Mouse (Mus musculus) testis, adult 2 months (tissue): ENCODE measurements around the gene Rps26.

Source experiments
- CTCF ChIP-seq: fragments of 200-500 bp; IDR thresholded peaks from 2 replicates; pipeline ENCODE4 v1.5.1; 2012; ENCODE audit warnings: low read depth, mild to moderate bottlenecking, inconsistent platforms, low read length, moderate library complexity; ENCODE audit not compliant: control insufficient read depth, insufficient read depth, insufficient replicate concordance
- POLR2A ChIP-seq: fragments of 200-500 bp; IDR thresholded peaks from 2 replicates; pipeline ENCODE4 v1.6.1; 2012; ENCODE audit warnings: low read depth, mild to moderate bottlenecking, inconsistent platforms, low read length, moderate library complexity; ENCODE audit not compliant: control insufficient read depth

GRCm38 (mm10) chr10:128625287-128625894 is 1.2 kb downstream of the Rps26 start:
- TF ChIP-seq CTCF: no peak
- no peak for TF ChIP-seq POLR2A
